In the genomic region with DNA sequence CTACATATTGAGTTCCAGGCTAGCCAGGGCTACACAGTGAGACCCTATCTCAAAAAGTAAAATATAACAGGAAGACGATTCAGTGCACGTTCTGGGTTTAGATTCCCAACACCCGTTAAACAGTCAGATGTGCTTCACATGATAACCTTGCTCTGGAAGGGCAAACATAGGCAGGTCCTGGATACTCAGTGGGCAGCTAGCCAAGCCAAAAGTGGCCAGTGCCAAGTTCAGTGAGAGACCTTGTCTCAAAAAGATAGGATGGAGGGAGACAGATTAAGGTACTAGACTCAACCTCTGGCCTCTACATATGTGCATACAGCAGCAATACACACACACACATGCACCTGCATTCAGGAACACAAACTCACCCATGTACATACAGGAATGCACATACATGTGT, we compare ENCODE assay signal across 27 mouse cellular contexts. TPM values are rescaled to one million over a fixed set of nuclear protein-coding genes. Genes with fewer than 3 reads are reported as not detected.
DNase-seq lines count a peak whose midpoint lies in the region; ATAC-seq lines count a peak whose summit lies in the region.
"Had no signal": no experiment of that assay in that cellular context is flagged by ENCODE, and none has a peak within 500 bp of the region (broad histone marks: within the 10 kb centered on the region; RNA-seq: fewer than 3 reads in every experiment).

No protein-coding gene starts in this region.

- no peak overlapping the region for H3K9ac ChIP-seq in kidney, embryonic 14.5 days (ENCODE audit: low read depth, low read length)
- H3K9ac ChIP-seq: embryonic facial prominence, embryonic 12.5 days; embryonic facial prominence, embryonic 15.5 days; forebrain, postnatal 0 days; heart, embryonic 15.5 days; hindbrain, embryonic 14.5 days had no signal

- H3K36me3 ChIP-seq in kidney, embryonic 14.5 days (ENCODE audit: control insufficient read depth, insufficient read depth, low read length), result no peaks in the 10 kb centered on the region
- H3K36me3 ChIP-seq: embryonic facial prominence, embryonic 12.5 days; embryonic facial prominence, embryonic 15.5 days; G1E; heart, embryonic 15.5 days had no signal

- no peaks in the 10 kb centered on the region for H3K9me3 ChIP-seq in kidney, embryonic 14.5 days (ENCODE audit: control insufficient read depth, low read length)
- H3K9me3 ChIP-seq: embryonic facial prominence, embryonic 12.5 days; embryonic facial prominence, embryonic 15.5 days; G1E; heart, embryonic 15.5 days had no signal

- no peak overlapping the region for H3K4me2 ChIP-seq in kidney, embryonic 14.5 days (replicated peaks; ENCODE audit: low read depth, low read length)
- H3K4me2 ChIP-seq: embryonic facial prominence, embryonic 12.5 days; embryonic facial prominence, embryonic 15.5 days; heart, embryonic 11.5 days; heart, embryonic 15.5 days; hindbrain, embryonic 14.5 days had no signal

- no peak overlapping the region for H3K4me3 ChIP-seq in kidney, embryonic 14.5 days (ENCODE audit: low read length)
- H3K4me3 ChIP-seq: embryonic facial prominence, embryonic 12.5 days; embryonic facial prominence, embryonic 15.5 days; gastrocnemius, adult 2 months; heart, embryonic 15.5 days had no signal

- H3K4me1 ChIP-seq in kidney, embryonic 14.5 days (ENCODE audit: control insufficient read depth, insufficient read depth, low read length), result no peaks in the 10 kb centered on the region
- H3K4me1 ChIP-seq: embryonic facial prominence, embryonic 12.5 days had no signal

- ATAC-seq in kidney, embryonic 14.5 days (ENCODE audit: low FRiP score, low TSS enrichment), result no peak
- ATAC-seq: forebrain, embryonic 14.5 days; forebrain, postnatal 0 days; hindbrain, postnatal 0 days; inflammation-experienced regulatory T-cells, adult 6 months; intestine, embryonic 16.5 days; Patski had no signal

- DNase-seq in adrenal gland, postnatal 14 days, result peak; percentile 17
- no peak for DNase-seq in adrenal gland, postnatal 4 days (ENCODE audit: low spot score in 2 of 2)
- DNase-seq in cerebellum, postnatal 10 days, result peak; percentile 19 to 33
- no peak for DNase-seq in cerebellum, adult 8-10 months
- peak; percentile 30 for DNase-seq in kidney, postnatal 14 days
- DNase-seq: B cell, adult 2 months; cerebellum, adult 11-12 months; cerebellum, adult 9-10 months; forebrain, postnatal 0 days; gastrocnemius, adult 2 months; gastrocnemius, postnatal 14 days; heart, adult 11 months; heart, postnatal 10 days; heart, postnatal 36 days had no signal

- WGBS in kidney, embryonic 14.5 days, result 86% methylated on average over 3 of the region's 3 CpGs

- H3K27ac ChIP-seq in kidney, embryonic 14.5 days (ENCODE audit: low read depth, low read length), result no peak overlapping the region
- H3K27ac ChIP-seq: embryonic facial prominence, embryonic 12.5 days; embryonic facial prominence, embryonic 15.5 days; gastrocnemius, adult 2 months; heart, embryonic 15.5 days; hindbrain, embryonic 14.5 days; hindbrain, postnatal 0 days had no signal

- H3K27me3 ChIP-seq in kidney, embryonic 14.5 days (ENCODE audit: control insufficient read depth, insufficient read depth, low read length), result no peaks in the 10 kb centered on the region
- H3K27me3 ChIP-seq: CH12.LX; embryonic facial prominence, embryonic 12.5 days; embryonic facial prominence, embryonic 15.5 days; heart, embryonic 15.5 days; Patski had no signal

RNA-seq across cellular contexts. Expression of a gene that starts 56.7 kb away (rescaled TPM):
- total RNA-seq in adrenal gland, postnatal 14 days (2021), result 13.6 and 15.2 TPM in 2 replicates
- 10 to 100 TPM; 20.3 to 23.1 TPM for total RNA-seq in adrenal gland, postnatal 4 days (2021)
- 12.2 and 16.4 TPM in 2 replicates for polyA plus RNA-seq in kidney, embryonic 14.5 days (2014; fragmentation: Nextera tagmentation; extraction: Ambion mirVana)
- polyA plus RNA-seq: G1E had no signal

Comparison
In these comparisons a context has a peak if more than half of its experiments do, and no peak if none do; other contexts are left out.
1. DNase-seq: peak in adrenal gland, postnatal 14 days (single experiment), cerebellum, postnatal 10 days (2 of 2) and kidney, postnatal 14 days (single experiment); none in adrenal gland, postnatal 4 days (0 of 2) and cerebellum, adult 8-10 months (single experiment).